Mouse (Mus musculus) embryonic facial prominence, embryonic 12.5 days (tissue): ENCODE measurements around the gene Fads6. TPM values are rescaled to one million over a fixed set of nuclear protein-coding genes. Genes with fewer than 3 reads are reported as not detected.

Source experiments
- ATAC-seq: fragments of 200-750 bp; cut with Nextera tagmentation; 2 replicates; pipeline ENCODE4 v1.8.0; 2017; ENCODE audit not compliant: insufficient number of reproducible peaks, insufficient read depth, low FRiP score, low TSS enrichment
- H3K27ac ChIP-seq: fragments of 300-500 bp; sonication (generic); 2 replicates; pipeline ENCODE4 v1.5.1; 2016; ENCODE audit warnings: mild to moderate bottlenecking
- H3K27me3 ChIP-seq: fragments of 300-500 bp; sonication (generic); 2 replicates; pipeline ENCODE4 v1.6.1; 2016; ENCODE audit warnings: mild to moderate bottlenecking, moderate library complexity
- H3K36me3 ChIP-seq: fragments of 300-500 bp; sonication (generic); 2 replicates; pipeline ENCODE4 v1.6.1; 2016; ENCODE audit warnings: mild to moderate bottlenecking
- H3K4me1 ChIP-seq: fragments of 300-500 bp; sonication (generic); 2 replicates; pipeline ENCODE4 v1.6.1; 2016
- H3K4me2 ChIP-seq: fragments of 300-500 bp; sonication (generic); replicated peaks from 2 replicates; pipeline ENCODE4 v1.6.1; 2016; ENCODE audit warnings: mild to moderate bottlenecking, moderate library complexity
- H3K4me3 ChIP-seq: fragments of 300-500 bp; sonication (generic); 2 replicates; pipeline ENCODE4 v1.5.1; 2016; ENCODE audit warnings: mild to moderate bottlenecking
- H3K9ac ChIP-seq: fragments of 300-500 bp; sonication (generic); 2 replicates; pipeline ENCODE4 v1.6.1; 2016; ENCODE audit warnings: mild to moderate bottlenecking, moderate library complexity
- H3K9me3 ChIP-seq: fragments of 300-500 bp; sonication (generic); 2 replicates; pipeline ENCODE4 v1.6.1; 2016; ENCODE audit warnings: mild to moderate bottlenecking, moderate library complexity
- WGBS: fragments of 180-500 bp; shearing (Covaris S2); methylation state at CpG from one replicate; pipeline ENCODE4 v1.1.7; 2016; 5-methylcytosine and 5-hydroxymethylcytosine counted together
- microRNA-seq: library from miRNA; unstranded; fragments of <30 nt; microRNA quantifications from one replicate; pipeline ENCODE4, GENCODE M21; 2017
- polyA plus RNA-seq: library from polyadenylated mRNA; unstranded; fragments of >200 nt; fragmentation: Nextera tagmentation; extraction: Ambion mirVana; gene quantifications from 2 replicates; pipeline ENCODE4 v1.2.1, GENCODE M21; 2016

Gene Fads6
- polyA plus RNA-seq, 1 experiment from 2014 or later: 0.28 TPM

- 35% methylated on average over 14 of the region's 14 CpGs for WGBS
- Histone ChIP-seq H3K27me3 (peaks cover 18% of the 10 kb centered on the region), H3K27ac (no peak overlapping the region), H3K36me3 (no peaks in the 10 kb centered on the region), H3K9me3 (no peaks in the 10 kb centered on the region), H3K4me1 (peaks cover 41% of the 10 kb centered on the region), H3K4me3 (no peak overlapping the region), H3K4me2 (no peak overlapping the region), H3K9ac (no peak overlapping the region)
- no peak for ATAC-seq
These were observed 66.1 kb downstream of the Fads6 start for GRCm38 (mm10) chr11:115231168-115231915.

Small RNAs within 50 kb of the gene (microRNA-seq; reads per million reads assigned to microRNA genes)
- gene Gm25837: not detected

Other genes with a start within 250 kb of the Fads6 start
- not detected in 2 replicates for gene Cd300ld3, start 249.3 kb downstream of the Fads6 start, polyA plus RNA-seq
- 0.10 TPM in 1 of 2 replicates, not detected in the other for gene Cd300e, start 235.5 kb downstream of the Fads6 start, polyA plus RNA-seq
- gene Rab37, start 206.2 kb downstream of the Fads6 start, polyA plus RNA-seq: 1.9 and 2.1 TPM in 2 replicates
- 0.28 TPM in 1 of 2 replicates, not detected in the other for gene Cd300lf, start 163.7 kb downstream of the Fads6 start, polyA plus RNA-seq
- 34.6 and 35.4 TPM in 2 replicates for gene Slc9a3r1, start 134.3 kb downstream of the Fads6 start, polyA plus RNA-seq
- gene Tmem104, start 110.2 kb downstream of the Fads6 start, polyA plus RNA-seq: 10.1 and 13.4 TPM in 2 replicates
- gene Nat9, start 109.8 kb downstream of the Fads6 start, polyA plus RNA-seq: 21.8 and 23.7 TPM in 2 replicates
- 0.06 TPM in 1 of 2 replicates, not detected in the other for gene Grin2c, start 30.4 kb downstream of the Fads6 start, polyA plus RNA-seq
- 14.6 and 17.3 TPM in 2 replicates for gene Fdxr, start 20.6 kb downstream of the Fads6 start, polyA plus RNA-seq
- gene Otop2, start 9.5 kb upstream of the Fads6 start, polyA plus RNA-seq: 0.19 TPM in 1 of 2 replicates, not detected in the other
- 0.10 and 0.32 TPM in 2 replicates for gene Ush1g, start 24.4 kb upstream of the Fads6 start, polyA plus RNA-seq
- not detected in 2 replicates for gene Otop3, start 37.1 kb upstream of the Fads6 start, polyA plus RNA-seq
- gene Hid1, start 70.1 kb upstream of the Fads6 start, polyA plus RNA-seq: 7.7 and 7.9 TPM in 2 replicates
- gene Cdr2l, start 84.3 kb upstream of the Fads6 start, polyA plus RNA-seq: 19.7 and 20.6 TPM in 2 replicates
- gene Mrpl58, start 106.1 kb upstream of the Fads6 start, polyA plus RNA-seq: 170 and 181 TPM in 2 replicates
- 867 and 893 TPM in 2 replicates for gene Atp5h, start 122.3 kb upstream of the Fads6 start, polyA plus RNA-seq
- gene Kctd2, start 122.5 kb upstream of the Fads6 start, polyA plus RNA-seq: 24.5 and 26.1 TPM in 2 replicates
- gene Trim80, start 142.9 kb upstream of the Fads6 start, polyA plus RNA-seq: not detected in 2 replicates
- 0.22 and 0.28 TPM in 2 replicates for gene Slc16a5, start 164.8 kb upstream of the Fads6 start, polyA plus RNA-seq
- gene Armc7, start 178.0 kb upstream of the Fads6 start, polyA plus RNA-seq: 10.3 and 10.7 TPM in 2 replicates
- gene Nt5c, start 194.2 kb upstream of the Fads6 start, polyA plus RNA-seq: 73.7 and 80.6 TPM in 2 replicates
- gene Jpt1, start 216.7 kb upstream of the Fads6 start, polyA plus RNA-seq: 591 and 626 TPM in 2 replicates
- gene Sumo2, start 238.6 kb upstream of the Fads6 start, polyA plus RNA-seq: 1,276 and 1,289 TPM in 2 replicates